Mouse (Mus musculus) mesoderm, embryonic 11.5 days (tissue): Measurements from ENCODE around the gene Dusp10.
A peak's percentile ranks its signal among the peaks of the same experiment; 100 is the strongest.

Experiments used
- DNase-seq: peaks from one replicate; pipeline ENCODE4 v3.0.0-alpha.2; 2012; ENCODE audit warnings: low read depth, low spot score

The Dusp10 gene

GRCm38 (mm10) chr1:184030070-184030802, 17.1 kb downstream of the Dusp10 start:
- DNase-seq = no peak

GRCm38 (mm10) chr1:184032682-184033389, 19.7 kb downstream of the Dusp10 start:
- no peak for DNase-seq

DNA sequence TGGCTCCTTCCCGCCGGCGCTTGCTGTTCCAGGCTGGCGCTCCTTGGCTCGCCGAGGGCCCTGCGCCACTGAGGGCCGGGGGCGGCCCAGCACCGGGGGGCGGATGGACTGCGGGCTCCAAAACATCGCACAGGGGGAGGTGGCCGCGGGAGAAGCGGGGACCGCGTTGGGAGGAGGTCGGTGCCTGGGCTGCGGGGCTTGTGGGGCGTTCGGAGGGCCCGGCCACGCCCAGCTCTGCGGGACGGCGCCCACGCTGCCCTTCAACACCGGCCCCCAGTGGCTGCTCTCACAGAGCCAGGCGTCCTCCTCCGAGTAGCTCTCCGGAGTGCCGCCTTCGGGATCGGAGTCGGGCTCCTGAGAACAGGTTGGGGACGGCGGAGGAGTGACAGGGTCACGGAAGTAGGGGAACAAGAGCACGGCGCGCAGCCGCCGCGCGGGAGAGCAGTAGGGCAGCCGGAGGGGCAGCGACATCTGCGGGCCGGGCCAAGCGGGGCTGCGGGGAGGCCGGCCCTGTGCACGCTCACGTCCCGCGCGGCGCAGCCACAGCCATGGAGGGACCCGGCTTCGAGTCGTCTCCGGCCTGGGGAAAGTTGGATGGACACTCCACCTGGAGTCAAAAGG, 20.4 kb downstream of the Dusp10 start:
- DNase-seq = peak; percentile 68

GRCm38 (mm10) chr1:184034011-184034557, 21.0 kb downstream of the Dusp10 start, which contains the start of gene 1700056E22Rik:
TSS of gene 1700056E22Rik (minus strand) at chr1:184034301.
- DNase-seq = peak; percentile 99

DNA sequence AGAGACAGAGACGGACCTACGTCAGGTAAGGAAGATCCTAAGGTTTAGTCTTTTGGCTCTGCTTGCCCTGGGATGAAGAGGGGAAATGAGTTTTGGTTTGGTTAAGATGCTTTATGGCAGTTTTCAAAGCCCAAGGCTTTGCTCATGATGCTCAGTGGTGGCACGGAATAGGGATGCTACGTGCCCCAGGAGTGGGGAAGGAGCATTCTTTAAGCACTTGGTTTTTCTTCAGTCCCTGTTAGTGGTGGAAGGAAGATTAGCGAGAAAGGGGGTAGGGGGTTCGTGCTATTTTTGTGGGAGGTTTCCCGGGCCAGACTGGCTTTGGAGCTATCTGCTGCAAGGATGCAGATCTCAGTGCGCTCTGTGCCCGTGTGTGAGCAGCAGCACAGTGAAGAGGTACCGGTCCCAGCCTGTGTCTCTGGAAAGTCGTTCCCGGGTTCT, 21.7 kb downstream of the Dusp10 start:
- DNase-seq = no peak

DNA sequence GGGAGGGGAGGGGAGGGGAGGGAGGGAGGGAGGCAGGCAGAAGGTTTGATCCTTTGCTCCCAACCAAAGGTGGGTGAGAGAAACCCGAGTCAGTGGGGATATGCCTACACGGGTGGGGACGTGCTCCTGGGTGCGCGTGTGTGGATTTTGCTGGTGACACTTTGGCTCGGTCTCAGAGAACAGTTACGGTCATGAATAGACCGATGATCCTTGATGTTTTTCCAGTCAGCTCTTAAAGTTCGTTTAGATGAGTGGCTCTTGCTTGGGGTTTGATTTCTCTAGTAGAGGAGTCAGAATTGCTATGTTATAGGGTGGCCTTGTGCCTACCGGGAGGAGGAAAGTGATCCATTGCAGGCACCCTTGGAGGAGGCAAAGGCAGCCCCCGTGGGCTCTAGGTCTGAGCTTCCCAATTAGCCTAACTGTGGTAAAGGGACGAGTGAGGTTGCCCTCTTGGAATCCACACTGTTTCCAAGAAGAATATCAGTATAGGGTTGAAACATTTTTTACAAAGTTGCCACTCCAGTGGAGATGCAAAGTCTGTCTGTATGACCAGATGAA, 22.3 kb downstream of the Dusp10 start:
- DNase-seq = no peak

GRCm38 (mm10) chr1:184037802-184038201, 24.7 kb downstream of the Dusp10 start:
- no peak for DNase-seq

- DNase-seq = no peak
These were observed 26.2 kb downstream of the Dusp10 start for GRCm38 (mm10) chr1:184039301-184039700.

DNA sequence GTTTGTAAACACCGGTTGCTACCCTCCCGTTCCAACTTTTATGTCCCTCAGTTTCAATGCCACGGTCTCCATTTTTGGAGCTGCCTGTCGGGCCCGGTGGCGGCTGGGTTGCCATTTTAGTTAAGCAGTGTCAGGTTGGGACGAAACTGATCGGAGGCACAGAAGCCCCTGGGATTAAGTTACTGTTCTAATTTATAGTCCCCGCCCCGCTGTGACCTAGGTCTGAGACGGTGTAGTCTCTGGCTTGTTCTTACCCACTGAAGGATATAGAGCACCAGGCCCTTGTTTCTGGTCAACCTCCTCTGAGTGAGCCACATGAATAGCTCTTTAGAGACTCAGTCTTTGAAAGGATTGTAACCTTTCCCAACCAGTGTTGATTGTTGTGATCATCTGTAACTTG, 27.1 kb downstream of the Dusp10 start:
- DNase-seq = no peak

DNA sequence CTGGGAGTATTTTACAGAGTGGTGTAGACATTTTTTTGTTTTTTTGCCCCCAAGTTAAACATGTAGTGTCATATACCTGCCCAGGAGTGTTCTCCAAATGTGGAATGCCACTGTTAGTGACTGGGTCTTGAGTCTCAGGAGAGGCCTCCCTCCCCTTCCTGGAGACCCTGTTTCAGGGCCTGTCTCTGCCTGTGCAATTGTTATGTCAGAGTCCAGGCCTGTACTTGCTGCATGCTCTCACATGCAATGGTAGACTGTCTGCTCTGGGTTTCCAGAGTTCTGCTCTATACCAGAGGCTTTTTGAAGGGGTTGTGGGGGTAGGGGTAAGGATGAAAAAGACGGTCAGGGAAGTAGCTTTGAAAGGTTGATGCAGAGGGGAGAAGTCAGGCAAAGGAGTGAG, 27.8 kb downstream of the Dusp10 start:
- no peak for DNase-seq

DNA sequence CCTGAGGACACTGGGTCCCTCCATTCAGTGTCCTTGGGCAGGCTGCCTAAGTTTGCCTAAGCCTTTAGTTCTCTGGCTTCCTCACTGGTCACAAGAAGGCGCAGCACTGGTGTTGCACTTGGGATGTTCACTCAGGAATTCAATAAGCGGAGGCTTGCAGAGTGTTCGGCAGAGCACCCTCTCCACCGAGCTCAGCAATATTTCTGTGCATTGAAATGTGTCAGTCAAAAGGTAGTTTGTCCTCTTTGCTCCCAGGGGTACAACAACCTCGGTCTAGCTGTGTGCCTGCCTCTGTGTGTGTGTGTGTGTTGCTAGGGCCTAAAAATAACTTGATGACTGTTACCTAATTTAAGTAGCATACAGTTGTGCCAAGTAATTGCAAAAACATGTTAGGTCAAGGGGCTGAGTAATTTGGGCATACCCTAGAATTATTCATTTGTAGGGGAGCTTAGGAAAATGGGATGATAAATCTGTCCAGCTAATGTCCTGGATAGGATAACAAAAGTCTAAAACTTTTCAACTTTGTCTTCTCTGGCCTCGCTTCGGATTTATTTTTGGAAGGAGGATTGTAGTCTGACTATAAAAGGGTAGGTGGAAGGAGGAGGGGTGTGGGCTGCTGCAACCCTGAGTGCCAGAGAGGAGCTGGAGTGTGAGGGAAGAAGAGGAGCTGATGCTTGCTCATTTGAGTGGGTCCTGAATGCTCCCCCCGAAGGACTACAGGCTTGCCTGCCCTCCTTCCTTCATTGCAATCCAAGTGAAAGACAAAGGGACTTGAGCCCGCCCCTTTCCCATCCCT, 28.9 kb downstream of the Dusp10 start:
- no peak for DNase-seq

DNA sequence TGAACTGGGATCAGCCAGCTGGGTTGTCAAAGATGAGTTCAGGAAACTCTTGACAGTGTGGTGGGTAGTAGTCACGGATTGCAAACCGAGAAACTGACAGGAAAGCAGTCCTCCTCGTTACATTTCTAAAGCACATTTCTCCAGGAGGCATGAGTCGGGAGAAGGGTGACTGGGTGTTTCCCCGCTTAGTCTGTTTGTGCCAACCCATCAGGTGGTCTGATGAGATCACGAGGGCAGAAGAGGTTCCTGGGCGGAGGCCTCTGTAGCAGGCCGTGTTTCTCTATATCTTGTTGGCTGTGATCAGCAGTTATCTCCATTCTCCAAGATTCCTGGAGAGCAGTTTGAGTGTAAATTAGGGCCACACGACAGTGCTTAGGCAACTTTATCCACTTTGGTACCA, 29.6 kb downstream of the Dusp10 start:
- DNase-seq = no peak

GRCm38 (mm10) chr1:184043391-184043790, 30.3 kb downstream of the Dusp10 start:
- DNase-seq = no peak

DNA sequence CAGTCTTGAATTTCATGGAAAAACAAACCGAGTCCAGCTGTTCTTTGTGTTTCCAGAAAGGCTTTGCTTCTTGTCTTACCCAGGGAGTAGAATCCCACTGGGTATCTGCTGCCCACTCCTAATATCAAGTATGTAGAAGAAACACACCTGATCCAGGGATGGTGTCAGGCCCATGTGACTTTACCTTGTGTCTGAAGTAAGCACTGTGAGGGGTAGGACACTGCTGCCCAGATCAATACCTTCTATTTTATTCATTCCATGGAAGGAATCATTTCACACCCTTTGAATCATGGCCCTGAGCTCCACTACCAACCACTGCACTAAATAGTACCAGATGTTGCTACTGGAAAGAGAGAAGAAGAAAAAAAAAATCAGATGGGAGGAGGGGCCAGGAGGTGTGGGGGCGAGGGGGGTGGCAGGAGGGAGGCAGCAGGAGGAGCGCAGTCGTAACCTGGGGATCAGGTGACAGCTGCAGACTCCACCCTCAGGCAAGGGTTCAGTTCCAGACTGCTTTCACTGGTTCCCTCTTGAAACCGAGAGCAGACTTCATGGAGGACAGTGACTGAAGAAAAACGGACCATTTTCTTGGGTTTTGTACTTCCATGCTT, 33.1 kb downstream of the Dusp10 start:
- DNase-seq = peak; percentile 53

DNA sequence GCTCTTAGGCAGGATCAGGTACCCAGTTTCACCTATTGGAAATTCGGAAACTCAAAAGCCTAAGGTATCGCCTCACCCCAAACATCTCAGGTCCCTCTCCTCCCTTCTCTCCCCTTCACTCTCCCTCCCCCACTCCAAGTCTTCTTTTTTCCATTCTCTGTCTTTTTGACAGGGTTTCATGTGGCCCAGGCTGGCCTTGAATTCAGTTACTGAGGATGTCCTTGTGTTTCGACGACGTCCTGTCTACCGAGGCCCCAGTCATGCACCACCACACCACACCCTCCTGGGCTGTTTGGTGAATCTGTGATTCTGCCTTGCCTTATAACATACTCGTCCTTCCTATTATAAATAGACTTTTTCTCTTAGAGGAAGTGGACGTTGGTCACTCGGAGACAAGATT, 34.7 kb downstream of the Dusp10 start:
- no peak for DNase-seq

DNA sequence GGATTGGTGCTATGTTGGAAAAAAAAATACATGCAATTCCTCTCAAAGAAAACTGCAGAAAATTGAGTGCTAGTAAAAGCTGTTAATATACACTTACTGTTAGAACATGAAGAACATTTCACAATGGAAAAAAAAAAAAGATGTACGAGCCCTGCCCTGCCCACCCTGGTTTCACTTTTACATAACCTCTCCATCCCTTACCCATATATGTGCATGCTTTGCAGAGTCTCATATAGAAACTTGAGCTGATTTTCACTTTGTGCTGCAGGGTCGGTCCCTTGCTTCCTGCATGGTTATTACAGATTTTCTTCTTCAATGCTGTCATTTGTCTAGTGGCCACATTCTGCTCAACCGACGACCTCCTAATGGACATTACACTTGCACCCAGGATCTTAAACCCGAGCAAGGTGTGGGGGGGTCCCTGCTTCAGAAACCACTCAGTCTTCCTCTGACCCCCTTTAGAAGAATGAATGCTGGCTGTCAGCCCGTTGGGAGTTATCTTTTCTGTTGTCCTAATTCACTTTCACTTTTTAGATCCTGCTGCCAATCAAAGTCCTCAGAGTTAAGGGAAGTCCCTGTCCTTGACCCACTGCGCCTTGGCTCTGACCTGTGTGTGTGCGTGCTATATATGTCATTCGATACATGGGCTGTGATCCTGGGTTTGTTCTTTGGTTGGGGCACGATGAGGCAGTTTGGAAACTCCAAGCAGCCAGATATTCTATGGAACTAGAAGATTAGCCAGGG, 35.7 kb downstream of the Dusp10 start:
- DNase-seq = no peak

- no peak for DNase-seq
These were observed 38.2 kb downstream of the Dusp10 start for GRCm38 (mm10) chr1:184051286-184051685.

GRCm38 (mm10) chr1:184051824-184052223, 38.7 kb downstream of the Dusp10 start:
- DNase-seq = peak; percentile 34

GRCm38 (mm10) chr1:184052331-184052730, 39.2 kb downstream of the Dusp10 start:
- DNase-seq = no peak

DNA sequence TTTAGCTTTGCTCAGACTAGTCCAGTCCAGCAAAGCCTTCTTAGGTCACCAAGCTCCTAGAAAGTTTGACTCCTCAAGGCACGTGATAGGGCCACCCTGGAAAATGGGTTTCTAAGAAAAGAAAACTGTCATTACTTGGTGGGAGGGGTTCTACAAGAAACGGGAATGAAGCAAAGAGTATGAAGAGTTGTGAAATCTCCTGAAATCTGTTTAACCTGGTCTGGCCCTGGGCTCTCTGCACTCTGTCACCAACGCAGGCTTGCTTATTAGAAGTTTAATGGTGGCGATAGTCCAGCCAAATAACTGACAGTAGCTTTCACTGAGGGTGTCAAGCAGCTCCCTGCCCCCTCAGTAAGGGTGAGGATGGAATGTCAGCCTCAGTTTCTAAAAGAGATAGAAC, 40.0 kb downstream of the Dusp10 start:
- DNase-seq = no peak
